ENCODE assay signal across 8 mouse cellular contexts in genomic region chr8:4404880-4405261, GRCm38 (mm10).
DNase-seq lines count a peak whose midpoint lies in the region; ATAC-seq lines count a peak whose summit lies in the region.

No protein-coding gene starts in this region.

- H3K9me3 ChIP-seq in embryonic facial prominence, embryonic 14.5 days (ENCODE audit: control insufficient read depth, low read length): no peaks in the 10 kb centered on the region
- no peaks in the 10 kb centered on the region for H3K9me3 ChIP-seq in hindbrain, embryonic 11.5 days (ENCODE audit: control insufficient read depth, low read length)
- no peaks in the 10 kb centered on the region for H3K9me3 ChIP-seq in liver, embryonic 12.5 days (replicated peaks)
- no peaks in the 10 kb centered on the region for H3K9me3 ChIP-seq in neural tube, embryonic 13.5 days

- peak overlapping the region; percentile 36 for H3K4me3 ChIP-seq in embryonic facial prominence, embryonic 14.5 days (ENCODE audit: low read depth, low read length)
- peak overlapping the region; percentile 16; the same call in 1 of the 2 replicates for H3K4me3 ChIP-seq in hindbrain, embryonic 11.5 days (ENCODE audit: low read depth, low read length)
- 0 out of 2 replicates have a peak overlapping the region, but pooled peaks have one; percentile 7 for H3K4me3 ChIP-seq in liver, embryonic 12.5 days
- peak overlapping the region; percentile 29 for H3K4me3 ChIP-seq in neural tube, embryonic 13.5 days

- peak; percentile 67 for ATAC-seq in embryonic facial prominence, embryonic 14.5 days (ENCODE audit: low read depth)
- ATAC-seq in hindbrain, embryonic 11.5 days (ENCODE audit: low FRiP score): peak; percentile 56; the same call in 1 of the 2 replicates
- ATAC-seq in liver, embryonic 12.5 days: no peak
- no peak for ATAC-seq in neural tube, embryonic 13.5 days (ENCODE audit: low read depth)
- no peak for ATAC-seq in erythroblast, adult 5-6 weeks (replicated peaks; ENCODE audit: low FRiP score, poor library complexity, severe bottlenecking)

- WGBS in embryonic facial prominence, embryonic 14.5 days: 11% methylated on average over 14 of the region's 16 CpGs
- WGBS in hindbrain, embryonic 11.5 days: 19% methylated on average over 14 of the region's 16 CpGs
- 11% methylated on average over 16 of the region's 16 CpGs for WGBS in liver, embryonic 12.5 days (ENCODE audit: insufficient replicate concordance)
- 19% methylated on average over 16 of the region's 16 CpGs for WGBS in neural tube, embryonic 13.5 days

- peak overlapping the region; percentile 55; the same call in 1 of the 2 replicates for H3K9ac ChIP-seq in embryonic facial prominence, embryonic 14.5 days (ENCODE audit: low read depth, low read length)
- peak overlapping the region; percentile 32; the same call in 1 of the 2 replicates for H3K9ac ChIP-seq in hindbrain, embryonic 11.5 days (ENCODE audit: low read depth, low read length)
- no peak overlapping the region for H3K9ac ChIP-seq in liver, embryonic 12.5 days
- peak overlapping the region; percentile 60 for H3K9ac ChIP-seq in neural tube, embryonic 13.5 days

- 0 out of 2 replicates have a peak, but pooled peaks cover 5% of the 10 kb centered on the region for H3K4me1 ChIP-seq in embryonic facial prominence, embryonic 14.5 days (ENCODE audit: control insufficient read depth, insufficient read depth, low read length)
- H3K4me1 ChIP-seq in hindbrain, embryonic 11.5 days (replicated peaks; ENCODE audit: control insufficient read depth, insufficient read depth, low read length): no peaks in the 10 kb centered on the region
- no peaks in the 10 kb centered on the region for H3K4me1 ChIP-seq in liver, embryonic 12.5 days
- no peaks in the 10 kb centered on the region; the same call in 1 of the 2 replicates for H3K4me1 ChIP-seq in neural tube, embryonic 13.5 days (replicated peaks)

- peak; percentile 7 to 12 for DNase-seq in cerebellum, postnatal 25 days
- DNase-seq in cerebellum, adult 11-12 months: no peak
- DNase-seq in embryonic facial prominence, embryonic 14.5 days (ENCODE audit: low spot score): peak; percentile 37
- DNase-seq in hindbrain, embryonic 11.5 days (ENCODE audit: low spot score): peak; percentile 38
- DNase-seq in spleen, adult 12 weeks (ENCODE audit: low spot score): no peak

- H3K36me3 ChIP-seq in embryonic facial prominence, embryonic 14.5 days (ENCODE audit: control insufficient read depth, insufficient read depth, low read length): no peaks in the 10 kb centered on the region
- H3K36me3 ChIP-seq in hindbrain, embryonic 11.5 days (ENCODE audit: control insufficient read depth, insufficient read depth, low read length): no peaks in the 10 kb centered on the region
- H3K36me3 ChIP-seq in liver, embryonic 12.5 days: no peaks in the 10 kb centered on the region
- no peaks in the 10 kb centered on the region for H3K36me3 ChIP-seq in neural tube, embryonic 13.5 days

- no peak overlapping the region for H3K27ac ChIP-seq in embryonic facial prominence, embryonic 14.5 days (replicated peaks; ENCODE audit: low read depth, low read length)
- H3K27ac ChIP-seq in hindbrain, embryonic 11.5 days (ENCODE audit: low read depth, low read length): no peak overlapping the region
- H3K27ac ChIP-seq in liver, embryonic 12.5 days: no peak overlapping the region
- H3K27ac ChIP-seq in neural tube, embryonic 13.5 days (replicated peaks): no peak overlapping the region

- H3K27me3 ChIP-seq in embryonic facial prominence, embryonic 14.5 days (replicated peaks; ENCODE audit: control insufficient read depth, insufficient read depth, low read length): no peaks in the 10 kb centered on the region
- H3K27me3 ChIP-seq in hindbrain, embryonic 11.5 days (ENCODE audit: control insufficient read depth, insufficient read depth, low read length): no peaks in the 10 kb centered on the region
- peaks cover 18% of the 10 kb centered on the region for H3K27me3 ChIP-seq in liver, embryonic 12.5 days (replicated peaks)
- H3K27me3 ChIP-seq in neural tube, embryonic 13.5 days: no peaks in the 10 kb centered on the region

- H3K4me2 ChIP-seq in embryonic facial prominence, embryonic 14.5 days (ENCODE audit: low read depth, low read length): peak overlapping the region; percentile 63
- H3K4me2 ChIP-seq in hindbrain, embryonic 11.5 days (replicated peaks; ENCODE audit: low read depth, low read length): peak overlapping the region; percentile 17
- peak overlapping the region; percentile 49 for H3K4me2 ChIP-seq in liver, embryonic 12.5 days
- peak overlapping the region; percentile 53 for H3K4me2 ChIP-seq in neural tube, embryonic 13.5 days

Comparison
In these comparisons a context has a peak if more than half of its experiments do, and no peak if none do; other contexts are left out.
1. DNase-seq: peak in cerebellum, postnatal 25 days (2 of 2), embryonic facial prominence, embryonic 14.5 days (single experiment) and hindbrain, embryonic 11.5 days (single experiment); none in cerebellum, adult 11-12 months (single experiment) and spleen, adult 12 weeks (single experiment).
2. ATAC-seq: peak in embryonic facial prominence, embryonic 14.5 days (single experiment) and hindbrain, embryonic 11.5 days (single experiment); none in liver, embryonic 12.5 days (single experiment), neural tube, embryonic 13.5 days (single experiment) and erythroblast, adult 5-6 weeks (single experiment).
3. Peak in every context shown above with its lines, with median percentiles within 50 percentile points of each other: H3K4me2 ChIP-seq and H3K4me3 ChIP-seq.